In genomic region chr9:106898901-106899300, GRCm38 (mm10) we compare ENCODE assay signal across 27 mouse cellular contexts.
"Had no signal": no experiment of that assay in that cellular context is flagged by ENCODE, and none has a peak within 500 bp of the region (broad histone marks: within the 10 kb centered on the region; RNA-seq: fewer than 3 reads in every experiment).

No protein-coding gene starts in this region.

- H3K27me3 ChIP-seq: heart, embryonic 12.5 days; hindbrain, embryonic 13.5 days; hindbrain, embryonic 15.5 days; kidney, embryonic 15.5 days; limb, embryonic 13.5 days; limb, embryonic 15.5 days; liver, embryonic 12.5 days had no signal

- H3K27ac ChIP-seq: gastrocnemius, adult 2 months; heart, embryonic 10.5 days; hindbrain, embryonic 10.5 days; hindbrain, embryonic 13.5 days; hindbrain, embryonic 15.5 days; hindbrain, postnatal 0 days; kidney, embryonic 15.5 days; kidney, postnatal 0 days; limb, embryonic 13.5 days; limb, embryonic 15.5 days; liver, embryonic 12.5 days; liver, embryonic 14.5 days had no signal

- H3K9me3 ChIP-seq: heart, embryonic 10.5 days; heart, embryonic 12.5 days; hindbrain, embryonic 10.5 days; hindbrain, embryonic 13.5 days; hindbrain, embryonic 15.5 days; kidney, embryonic 15.5 days; limb, embryonic 13.5 days; limb, embryonic 15.5 days; liver, embryonic 12.5 days had no signal

- ATAC-seq: hindbrain, postnatal 0 days; intestine, embryonic 16.5 days; liver, embryonic 12.5 days had no signal

- H3K4me3 ChIP-seq: gastrocnemius, adult 2 months; heart, embryonic 10.5 days; heart, embryonic 12.5 days; hindbrain, embryonic 10.5 days; hindbrain, embryonic 13.5 days; hindbrain, embryonic 15.5 days; kidney, embryonic 15.5 days; limb, embryonic 13.5 days; limb, embryonic 15.5 days; liver, embryonic 12.5 days had no signal

- H3K4me2 ChIP-seq: heart, embryonic 12.5 days; hindbrain, embryonic 13.5 days; hindbrain, embryonic 15.5 days; kidney, embryonic 15.5 days; limb, embryonic 13.5 days; limb, embryonic 15.5 days; liver, embryonic 12.5 days had no signal

- H3K4me1 ChIP-seq: heart, embryonic 10.5 days; heart, embryonic 12.5 days; hindbrain, embryonic 10.5 days; hindbrain, embryonic 13.5 days; hindbrain, embryonic 15.5 days; kidney, embryonic 15.5 days; limb, embryonic 13.5 days; limb, embryonic 15.5 days; liver, embryonic 12.5 days had no signal

- DNase-seq: gastrocnemius, adult 2 months; gastrocnemius, postnatal 10 days; gastrocnemius, postnatal 25 days; heart, adult 18-20 months; heart, postnatal 10 days; heart, postnatal 4 days; kidney, adult 11 months; kidney, adult 2 months; kidney, adult 9 months; kidney, postnatal 14 days; kidney, postnatal 36 days; layer of hippocampus, adult 9-11 months; layer of hippocampus, postnatal 36 days; left cerebral cortex, postnatal 4 days had no signal

- H3K36me3 ChIP-seq: heart, embryonic 10.5 days; heart, embryonic 12.5 days; kidney, embryonic 15.5 days; limb, embryonic 13.5 days; limb, embryonic 15.5 days; liver, embryonic 12.5 days had no signal

- H3K9ac ChIP-seq: heart, embryonic 12.5 days; hindbrain, embryonic 13.5 days; hindbrain, embryonic 15.5 days; kidney, embryonic 15.5 days; limb, embryonic 13.5 days; limb, embryonic 15.5 days; liver, embryonic 12.5 days; liver, embryonic 14.5 days had no signal
